Mouse (Mus musculus) embryo, embryonic 10 days (tissue): Measurements from ENCODE around the gene Alk.

Source experiments
- DNase-seq: peaks from one replicate; pipeline ENCODE4 v3.0.0-alpha.2; 2015; ENCODE audit warnings: low spot score

Alk gene

GRCm38 (mm10) chr17:72604610-72604980 lies at the start of gene Alk:
Gene Alk (minus strand): TSS chr17:72604627.
- DNase-seq = peak; percentile 94

GRCm38 (mm10) chr17:72652801-72653200 lies 48.4 kb upstream of the Alk start:
- no peak for DNase-seq

DNA sequence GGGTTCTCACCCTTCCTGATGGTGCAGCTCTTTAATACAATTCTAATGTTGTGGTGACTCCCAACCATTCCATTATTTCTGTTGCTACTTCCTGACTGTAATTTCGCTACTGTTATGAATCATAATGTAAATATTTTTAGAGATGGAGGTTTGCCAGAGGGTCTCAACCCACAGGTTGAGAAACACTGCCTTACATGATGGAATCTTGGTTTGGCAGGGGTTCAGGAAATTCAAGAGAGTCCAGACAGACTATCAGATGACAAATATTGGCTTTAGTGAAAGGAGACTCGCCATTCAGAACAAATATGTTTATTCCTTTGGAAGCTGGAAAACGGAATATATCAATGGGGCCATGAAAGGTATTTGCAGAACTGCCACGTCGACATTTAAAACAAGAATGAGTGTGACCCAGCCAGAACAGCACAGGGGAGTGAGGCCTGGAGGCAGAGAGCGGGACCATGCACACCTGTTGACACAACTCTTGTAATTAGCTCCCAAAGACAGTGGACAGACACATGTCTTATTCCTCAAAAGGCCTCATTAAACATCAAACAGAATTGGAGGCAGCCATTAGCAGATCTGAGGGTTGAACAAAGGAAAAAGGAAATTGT lies 44.3 kb upstream of the Alk start:
- DNase-seq = no peak

GRCm38 (mm10) chr17:72646167-72646566 lies 41.7 kb upstream of the Alk start:
- no peak for DNase-seq

- no peak for DNase-seq
These were observed 35.7 kb upstream of the Alk start for GRCm38 (mm10) chr17:72640095-72640494.

DNA sequence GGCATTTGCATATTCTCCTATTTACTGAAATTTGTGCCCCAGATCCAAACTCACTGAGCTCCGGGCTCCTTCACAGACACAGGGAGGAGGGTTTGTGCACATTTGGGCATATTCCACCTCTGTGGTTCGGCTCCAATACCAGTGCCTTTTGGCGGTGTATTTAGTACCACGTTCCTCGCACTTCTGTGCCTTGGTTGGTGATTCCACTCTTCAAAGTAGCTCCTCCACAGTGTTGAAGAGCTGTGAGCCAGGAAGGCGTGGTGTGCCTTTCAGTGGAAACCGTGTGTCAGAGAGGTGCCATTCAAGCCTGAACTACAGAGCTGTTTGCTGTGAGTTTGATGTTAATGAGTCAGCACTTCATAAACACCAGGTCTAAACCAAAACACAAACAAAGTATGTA lies 35.0 kb upstream of the Alk start:
- DNase-seq = no peak

DNA sequence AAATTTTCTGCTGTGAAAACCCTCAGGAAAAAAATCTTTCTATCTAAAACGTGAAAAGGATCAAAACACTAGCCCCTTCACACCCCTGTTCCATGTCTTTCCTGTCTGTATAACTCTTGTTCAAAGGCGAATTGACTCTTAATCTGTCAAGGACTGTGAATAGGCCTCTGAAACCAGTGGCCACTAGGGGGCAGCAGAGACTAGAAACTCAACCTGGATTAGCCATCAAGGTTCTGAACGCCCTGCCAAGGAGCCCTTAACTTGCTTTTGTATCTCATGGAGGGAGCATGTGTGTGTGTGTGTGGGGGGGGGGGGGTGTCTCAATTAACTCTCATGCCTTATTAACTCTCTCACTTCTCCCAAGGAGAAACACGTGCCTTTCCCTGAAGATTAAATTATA lies 1.8 kb upstream of the Alk start:
- DNase-seq = peak; percentile 86

GRCm38 (mm10) chr17:72603886-72604609 lies 379 bp downstream of the Alk start:
- peak; percentile 16 for DNase-seq

GRCm38 (mm10) chr17:72603118-72603885 lies 1.1 kb downstream of the Alk start:
- DNase-seq = peak; percentile 96

DNA sequence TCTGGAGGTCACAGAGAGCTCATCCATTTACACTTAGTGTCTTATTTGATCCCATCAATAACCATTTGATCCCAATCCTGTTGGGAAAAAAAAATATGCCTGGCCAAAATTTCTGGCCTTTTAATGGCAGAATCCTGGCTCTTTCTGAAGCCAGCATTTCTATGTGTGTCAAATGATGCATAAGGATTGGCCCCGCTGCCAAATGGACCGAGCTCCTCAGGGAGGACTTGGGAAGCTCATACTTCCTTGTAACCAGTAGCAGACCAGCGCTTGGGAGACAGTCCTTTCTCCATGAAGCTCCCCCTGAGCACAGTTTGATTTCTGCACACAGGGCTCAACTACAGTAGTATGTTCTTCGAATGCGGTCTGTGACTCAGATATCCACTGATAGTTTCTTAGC lies 3.6 kb downstream of the Alk start:
- no peak for DNase-seq

- DNase-seq = no peak
These were observed 16.8 kb downstream of the Alk start for GRCm38 (mm10) chr17:72587671-72588070.

GRCm38 (mm10) chr17:72580142-72580541 lies 24.3 kb downstream of the Alk start:
- DNase-seq = no peak

DNA sequence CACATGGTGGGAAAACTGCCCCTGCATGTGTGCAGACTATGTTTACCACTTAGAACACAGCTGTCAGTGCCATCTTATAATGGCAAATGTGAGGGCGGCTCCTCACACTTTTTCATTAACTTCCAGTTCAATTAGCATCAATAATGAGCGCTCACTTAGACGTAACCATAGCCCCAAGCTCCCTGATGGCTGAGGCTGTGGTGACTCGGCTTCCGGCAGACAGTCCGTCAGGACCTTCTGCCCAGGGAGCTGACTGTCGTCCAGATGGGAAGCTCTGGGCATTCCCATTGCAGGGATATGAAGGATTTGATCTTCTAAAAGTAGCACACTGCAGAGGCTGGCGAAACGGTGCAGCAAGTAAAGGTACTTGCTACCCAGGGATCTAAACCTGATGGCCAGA lies 25.1 kb downstream of the Alk start:
- DNase-seq = no peak

DNA sequence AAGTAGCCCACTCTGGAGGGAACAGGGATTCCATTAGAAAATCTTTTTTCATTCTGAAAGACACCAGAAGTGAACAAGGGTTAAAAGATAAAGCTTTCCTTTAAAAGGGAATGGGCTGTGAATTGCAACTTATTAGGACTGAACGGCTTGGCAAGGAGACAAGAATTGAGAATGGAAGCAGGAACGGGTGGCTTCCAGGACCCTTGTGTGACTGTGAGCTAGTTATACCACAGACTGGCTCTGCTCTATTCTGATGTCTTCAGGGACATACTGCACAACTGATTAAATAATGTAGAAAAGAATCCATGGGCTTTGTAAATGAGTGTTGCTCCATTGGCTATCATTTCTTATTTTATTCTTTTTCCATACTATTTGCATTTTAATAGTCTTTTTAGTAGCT lies 33.0 kb downstream of the Alk start:
- no peak for DNase-seq

DNA sequence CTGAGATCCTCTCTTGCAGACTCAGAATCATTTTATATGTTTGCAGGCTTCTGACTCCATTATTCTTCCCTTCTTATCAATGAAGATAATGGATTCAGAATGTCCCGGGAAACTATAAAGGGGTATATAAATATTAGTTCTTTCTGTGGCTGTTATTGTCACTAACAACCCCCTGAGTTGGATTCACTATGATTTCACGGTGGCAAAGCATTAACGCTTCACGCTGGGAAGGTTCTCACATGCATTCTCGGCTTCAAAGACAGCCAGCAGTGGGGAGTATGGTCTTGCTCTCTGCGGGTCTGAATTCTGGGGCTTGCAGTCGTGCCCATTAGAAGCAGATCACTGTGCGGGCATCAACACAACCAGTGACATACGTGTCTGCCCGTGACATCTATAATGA lies 34.9 kb downstream of the Alk start:
- DNase-seq = no peak

DNA sequence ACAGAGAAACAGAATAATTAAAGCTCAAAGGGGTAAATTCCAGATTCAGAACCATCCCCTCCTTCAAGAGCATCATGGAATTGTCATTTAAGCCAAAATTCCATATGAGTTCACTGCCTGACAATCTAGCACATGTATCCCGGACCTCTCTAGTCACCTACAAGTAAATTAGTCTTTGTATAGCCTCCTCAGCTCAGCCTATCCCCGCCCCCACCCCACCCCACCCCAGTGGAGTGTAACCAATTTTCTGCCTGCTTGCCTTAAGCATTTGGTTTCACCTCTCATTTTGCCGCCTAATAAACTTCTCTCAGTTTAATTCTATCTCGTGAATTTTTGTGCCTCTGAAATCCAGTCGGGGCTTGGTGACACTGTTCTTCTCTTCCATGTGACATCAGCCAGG lies 41.0 kb downstream of the Alk start:
- DNase-seq = no peak

- DNase-seq = no peak
These were observed 43.0 kb downstream of the Alk start for GRCm38 (mm10) chr17:72561471-72561870.

DNA sequence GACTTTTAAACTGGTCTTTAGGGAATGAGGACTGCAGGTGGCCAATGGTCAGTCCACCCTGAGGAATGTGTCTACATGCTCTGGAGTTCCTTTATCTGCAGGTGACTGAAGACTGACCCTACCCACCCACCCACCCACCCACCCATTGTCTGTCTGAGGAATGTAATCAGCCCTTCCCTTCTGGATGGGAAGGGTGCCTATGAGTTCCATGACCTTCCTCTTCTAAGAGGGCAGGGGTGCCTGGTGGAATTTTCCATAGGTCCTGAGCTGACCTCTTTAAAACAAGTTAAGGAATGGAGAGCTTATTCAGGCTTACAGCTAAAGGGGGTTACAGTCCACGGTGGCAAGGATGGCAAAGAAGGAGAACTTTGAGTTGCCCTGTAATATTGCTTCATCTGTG lies 43.7 kb downstream of the Alk start:
- no peak for DNase-seq

DNA sequence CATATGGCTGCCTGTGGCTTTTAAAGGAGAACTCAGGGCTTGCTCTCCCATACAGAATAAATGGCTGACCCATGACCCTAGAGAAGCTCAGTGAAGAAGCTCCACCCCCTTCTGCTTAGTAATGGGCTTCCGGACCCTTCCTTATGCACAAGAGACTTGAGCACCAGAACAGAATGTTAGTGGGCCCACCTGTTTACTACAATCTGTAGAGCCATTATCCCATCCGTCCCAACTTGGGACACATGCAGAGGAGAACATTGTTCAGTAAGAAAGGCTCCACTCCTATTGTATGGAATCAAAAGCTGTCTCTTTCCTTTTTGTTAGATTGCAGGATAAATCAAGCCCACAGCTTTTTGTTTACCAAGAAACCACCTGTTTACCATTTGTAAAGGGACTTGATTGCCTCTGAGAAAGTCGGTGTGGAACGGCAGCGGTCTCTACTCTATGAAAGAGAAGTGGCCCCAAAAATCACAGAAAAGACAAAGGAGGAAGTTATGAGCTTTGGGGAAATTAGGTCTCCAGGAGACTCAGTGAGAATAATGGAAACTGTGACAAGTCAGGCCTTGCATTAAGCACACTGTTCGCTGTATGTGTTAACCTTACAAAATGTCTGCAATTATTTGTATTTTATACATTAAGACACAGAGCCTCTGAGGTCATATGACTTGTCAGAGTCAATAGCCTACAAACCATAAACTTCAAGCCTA lies 47.2 kb downstream of the Alk start:
- DNase-seq = peak; percentile 35

GRCm38 (mm10) chr17:72546274-72546673 lies 58.2 kb downstream of the Alk start:
- DNase-seq = no peak

GRCm38 (mm10) chr17:72535304-72535703 lies 69.1 kb downstream of the Alk start:
- DNase-seq = no peak

DNA sequence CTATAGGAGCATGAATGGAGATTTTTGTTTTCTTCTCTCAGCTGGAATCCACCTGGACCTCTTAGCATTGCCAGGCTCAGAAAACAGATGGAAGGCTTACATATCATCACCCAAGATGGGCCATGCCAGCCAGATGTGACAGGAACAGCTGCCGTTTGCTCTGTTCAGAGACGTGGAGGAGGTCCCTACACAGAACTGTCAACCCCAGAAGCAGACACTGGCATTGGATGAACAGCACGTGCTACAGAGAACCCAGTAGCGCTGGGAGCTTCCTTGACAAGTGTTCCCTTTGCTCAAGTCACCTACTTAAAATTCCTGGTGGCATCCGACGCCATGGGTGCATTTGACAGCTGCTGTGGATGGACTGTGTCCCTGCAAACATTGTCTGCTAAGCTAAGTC lies 72.2 kb downstream of the Alk start:
- no peak for DNase-seq

GRCm38 (mm10) chr17:72528481-72528880 lies 75.9 kb downstream of the Alk start:
- DNase-seq = no peak
